In the genomic region with DNA sequence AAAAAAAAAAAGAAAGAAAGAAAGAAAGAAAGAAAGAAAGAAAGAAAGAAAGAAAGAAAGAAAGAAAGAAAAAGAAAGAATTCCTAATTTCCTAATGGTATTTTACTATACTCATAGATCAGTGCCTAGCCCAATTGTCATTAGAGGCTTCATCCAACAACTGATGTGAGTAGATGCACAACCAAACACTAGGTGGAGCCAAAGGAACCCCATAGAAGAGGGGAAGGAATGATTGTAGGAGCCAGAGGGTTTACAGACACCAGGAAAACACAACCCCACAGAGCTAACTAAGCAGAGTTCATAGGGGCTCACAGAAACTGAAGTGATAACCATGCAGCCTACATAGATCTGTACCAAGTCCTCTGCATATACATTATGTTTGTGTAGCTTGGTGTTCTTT, we compare ENCODE assay signal across 11 mouse cellular contexts. TPM values are rescaled to one million over a fixed set of nuclear protein-coding genes. Genes with fewer than 3 reads are reported as not detected.
DNase-seq lines count a peak whose midpoint lies in the region; ATAC-seq and TF ChIP-seq lines count a peak whose summit lies in the region.
"Had no signal": no experiment of that assay in that cellular context is flagged by ENCODE, and none has a peak within 500 bp of the region (broad histone marks: within the 10 kb centered on the region; RNA-seq: fewer than 3 reads in every experiment).

No protein-coding gene starts in this region.

- no peaks in the 10 kb centered on the region for H3K9me3 ChIP-seq in hindbrain, embryonic 11.5 days (ENCODE audit: control insufficient read depth, low read length)
- 0 out of 2 replicates have a peak, but pooled peaks cover 3% of the 10 kb centered on the region for H3K9me3 ChIP-seq in hindbrain, embryonic 12.5 days (replicated peaks)
- H3K9me3 ChIP-seq: neural tube, embryonic 13.5 days had no signal

- H3K9ac ChIP-seq in hindbrain, embryonic 11.5 days (ENCODE audit: low read depth, low read length): no peak overlapping the region
- H3K9ac ChIP-seq in hindbrain, embryonic 12.5 days: no peak overlapping the region
- H3K9ac ChIP-seq: embryonic facial prominence, embryonic 12.5 days; neural tube, embryonic 13.5 days had no signal

- no peak overlapping the region for H3K4me3 ChIP-seq in hindbrain, embryonic 11.5 days (ENCODE audit: low read depth, low read length)
- H3K4me3 ChIP-seq in hindbrain, embryonic 12.5 days: no peak overlapping the region
- H3K4me3 ChIP-seq: embryonic facial prominence, embryonic 12.5 days; neural tube, embryonic 13.5 days had no signal

- TF ChIP-seq CTCF in brain, embryonic 14.5 days (IDR thresholded peaks at IDR 0.05; ENCODE audit: borderline replicate concordance, extremely low read depth, insufficient read depth, insufficient read length): peak; percentile 11; the same call in 1 of the 2 replicates

- TF ChIP-seq POLR2A in brain, embryonic 14.5 days (IDR thresholded peaks at IDR 0.05; ENCODE audit: borderline replicate concordance, extremely low read depth, insufficient read depth, insufficient read length, poor library complexity, severe bottlenecking): no peak

- H3K27ac ChIP-seq in hindbrain, embryonic 11.5 days (ENCODE audit: low read depth, low read length): no peak overlapping the region
- H3K27ac ChIP-seq in hindbrain, embryonic 12.5 days: no peak overlapping the region
- H3K27ac ChIP-seq: embryonic facial prominence, embryonic 12.5 days; neural tube, embryonic 13.5 days had no signal

- H3K27me3 ChIP-seq in hindbrain, embryonic 11.5 days (ENCODE audit: control insufficient read depth, insufficient read depth, low read length): no peaks in the 10 kb centered on the region
- no peaks in the 10 kb centered on the region for H3K27me3 ChIP-seq in hindbrain, embryonic 12.5 days
- H3K27me3 ChIP-seq: embryonic facial prominence, embryonic 12.5 days; neural tube, embryonic 13.5 days had no signal

- no peaks in the 10 kb centered on the region for H3K36me3 ChIP-seq in hindbrain, embryonic 11.5 days (ENCODE audit: control insufficient read depth, insufficient read depth, low read length)
- H3K36me3 ChIP-seq in hindbrain, embryonic 12.5 days: no peaks in the 10 kb centered on the region
- H3K36me3 ChIP-seq: embryonic facial prominence, embryonic 12.5 days; neural tube, embryonic 13.5 days had no signal

- H3K4me2 ChIP-seq in hindbrain, embryonic 11.5 days (replicated peaks; ENCODE audit: low read depth, low read length): no peak overlapping the region
- H3K4me2 ChIP-seq in hindbrain, embryonic 12.5 days (replicated peaks): no peak overlapping the region
- H3K4me2 ChIP-seq: embryonic facial prominence, embryonic 12.5 days; neural tube, embryonic 13.5 days had no signal

- H3K4me1 ChIP-seq in hindbrain, embryonic 11.5 days (replicated peaks; ENCODE audit: control insufficient read depth, insufficient read depth, low read length): no peaks in the 10 kb centered on the region
- no peaks in the 10 kb centered on the region for H3K4me1 ChIP-seq in hindbrain, embryonic 12.5 days
- H3K4me1 ChIP-seq: embryonic facial prominence, embryonic 12.5 days; neural tube, embryonic 13.5 days had no signal

- no peak for ATAC-seq in hindbrain, embryonic 11.5 days (ENCODE audit: low FRiP score)
- ATAC-seq in hindbrain, embryonic 12.5 days (ENCODE audit: low FRiP score): no peak

- peak; percentile 5 for DNase-seq in hindbrain, embryonic 11.5 days (ENCODE audit: low spot score)
- peak; percentile 28 for DNase-seq in right cerebral cortex, adult 18-20 months
- DNase-seq in right cerebral cortex, postnatal 10 days (ENCODE audit: low spot score in 2 of 2): no peak
- DNase-seq in brain, embryonic 14.5 days (ENCODE audit: low read depth): peak; percentile 21
- DNase-seq in yolk sac, embryonic 10.5 days (ENCODE audit: low spot score): peak; percentile 2
- DNase-seq in testis, postnatal 10 days (ENCODE audit: low spot score): no peak

RNA-seq across cellular contexts. Expression of a gene that starts 2.5 kb away (rescaled TPM):
- polyA plus RNA-seq in hindbrain, embryonic 11.5 days (2014; fragmentation: Nextera tagmentation; extraction: Ambion mirVana): not detected in 2 replicates
- not detected in 2 replicates for polyA plus RNA-seq in hindbrain, embryonic 12.5 days (2016; fragmentation: Nextera tagmentation; extraction: Ambion mirVana)
- 0.21 and 0.33 TPM in 2 replicates for polyA plus RNA-seq in brain, embryonic 14.5 days (2012; rRNA removed)
- polyA plus RNA-seq: embryonic facial prominence, embryonic 12.5 days; limb, embryonic 14.5 days; stomach, embryonic 16.5 days had no signal

Comparison
In these comparisons a context has a peak if more than half of its experiments do, and no peak if none do; other contexts are left out.
1. DNase-seq: peak in hindbrain, embryonic 11.5 days (single experiment), right cerebral cortex, adult 18-20 months (single experiment), brain, embryonic 14.5 days (single experiment) and yolk sac, embryonic 10.5 days (single experiment); none in right cerebral cortex, postnatal 10 days (0 of 2) and testis, postnatal 10 days (single experiment).